Mouse (Mus musculus): ENCODE results near the gene Zfp93. TPM values are rescaled to one million over a fixed set of nuclear protein-coding genes. Genes with fewer than 3 reads are reported as not detected.

Zfp93 gene
- polyA plus RNA-seq, 1 experiment from 2014 or later = 7.1 TPM

GRCm38 (mm10) chr7:24322593-24322992 lies 52.4 kb downstream of the Zfp93 start:
- Histone ChIP-seq H3K36me3 (ENCODE audit: control insufficient read depth, insufficient read depth, low read length) (no peaks in the 10 kb centered on the region), H3K9ac (ENCODE audit: low read depth, low read length) (no peak overlapping the region), H3K27ac (ENCODE audit: low read length) (no peak overlapping the region), H3K9me3 (replicated peaks; ENCODE audit: control insufficient read depth, low read length, poor library complexity, severe bottlenecking) (peaks cover 6% of the 10 kb centered on the region; the same call in 1 of the 2 replicates), H3K4me2 (ENCODE audit: low read length) (no peak overlapping the region), H3K27me3 (ENCODE audit: control insufficient read depth, insufficient read depth, low read depth, low read length) (no peaks in the 10 kb centered on the region), H3K4me3 (ENCODE audit: low read depth, low read length) (no peak overlapping the region), H3K4me1 (ENCODE audit: control insufficient read depth, insufficient read depth, low read length) (peaks cover 13% of the 10 kb centered on the region)
- ATAC-seq = no peak
- 83% methylated on average over 4 of the region's 4 CpGs for WGBS

GRCm38 (mm10) chr7:24325197-24325596 lies 55.0 kb downstream of the Zfp93 start:
- Histone ChIP-seq H3K4me3 (ENCODE audit: low read depth, low read length) (no peak overlapping the region), H3K9ac (ENCODE audit: low read depth, low read length) (no peak overlapping the region), H3K27me3 (ENCODE audit: control insufficient read depth, insufficient read depth, low read depth, low read length) (no peaks in the 10 kb centered on the region)

GRCm38 (mm10) chr7:24325675-24326128 lies 55.5 kb downstream of the Zfp93 start:
- ATAC-seq = peak; percentile 44; the same call in 1 of the 2 replicates
- peaks cover 13% of the 10 kb centered on the region for H3K4me1 ChIP-seq (ENCODE audit: control insufficient read depth, insufficient read depth, low read length)
- peak overlapping the region; percentile 32; the same call in 1 of the 2 replicates for H3K27ac ChIP-seq (ENCODE audit: low read length)
- 3% methylated on average over 13 of the region's 13 CpGs for WGBS
- H3K36me3 ChIP-seq (ENCODE audit: control insufficient read depth, insufficient read depth, low read length) = no peaks in the 10 kb centered on the region
- H3K4me2 ChIP-seq (ENCODE audit: low read length) = peak overlapping the region; percentile 55
- H3K27me3 ChIP-seq (ENCODE audit: control insufficient read depth, insufficient read depth, low read depth, low read length) = no peaks in the 10 kb centered on the region
- peak overlapping the region; percentile 27 for H3K9ac ChIP-seq (ENCODE audit: low read depth, low read length)
- H3K9me3 ChIP-seq (replicated peaks; ENCODE audit: control insufficient read depth, low read length, poor library complexity, severe bottlenecking) = peaks cover 6% of the 10 kb centered on the region; the same call in 1 of the 2 replicates
- H3K4me3 ChIP-seq (ENCODE audit: low read depth, low read length) = peak overlapping the region; percentile 20

More at GRCm38 (mm10) chr7:24325197-24325596, 55.0 kb downstream of the Zfp93 start:
- 87% methylated on average over 6 of the region's 6 CpGs for WGBS
- H3K4me2 ChIP-seq (ENCODE audit: low read length) = peak overlapping the region; percentile 55; the same call in 1 of the 2 replicates
- H3K27ac ChIP-seq (ENCODE audit: low read length) = no peak overlapping the region
- H3K36me3 ChIP-seq (ENCODE audit: control insufficient read depth, insufficient read depth, low read length) = no peaks in the 10 kb centered on the region
- ATAC-seq = no peak
- peaks cover 6% of the 10 kb centered on the region; the same call in 1 of the 2 replicates for H3K9me3 ChIP-seq (replicated peaks; ENCODE audit: control insufficient read depth, low read length, poor library complexity, severe bottlenecking)
- H3K4me1 ChIP-seq (ENCODE audit: control insufficient read depth, insufficient read depth, low read length) = peaks cover 13% of the 10 kb centered on the region

GRCm38 (mm10) chr7:24326273-24327135 lies 56.3 kb downstream of the Zfp93 start:
- Histone ChIP-seq H3K36me3 (ENCODE audit: control insufficient read depth, insufficient read depth, low read length) (no peaks in the 10 kb centered on the region), H3K4me2 (ENCODE audit: low read length) (peak overlapping the region; percentile 55), H3K27ac (ENCODE audit: low read length) (peak overlapping the region; percentile 32; the same call in 1 of the 2 replicates), H3K27me3 (ENCODE audit: control insufficient read depth, insufficient read depth, low read depth, low read length) (no peaks in the 10 kb centered on the region), H3K9ac (ENCODE audit: low read depth, low read length) (no peak overlapping the region), H3K4me3 (ENCODE audit: low read depth, low read length) (peak overlapping the region; percentile 20), H3K9me3 (replicated peaks; ENCODE audit: control insufficient read depth, low read length, poor library complexity, severe bottlenecking) (peaks cover 6% of the 10 kb centered on the region; the same call in 1 of the 2 replicates), H3K4me1 (ENCODE audit: control insufficient read depth, insufficient read depth, low read length) (peaks cover 13% of the 10 kb centered on the region)
- WGBS = 34% methylated on average over 20 of the region's 20 CpGs
- peak; percentile 68 for ATAC-seq

Other genes with a start within 250 kb of the Zfp93 start
- not detected in 2 replicates for gene Vmn1r183, start 217.2 kb upstream of the Zfp93 start, polyA plus RNA-seq (2015; fragmentation: Nextera tagmentation; extraction: Ambion mirVana)
- gene Zfp180, start 188.5 kb upstream of the Zfp93 start, polyA plus RNA-seq (2015; fragmentation: Nextera tagmentation; extraction: Ambion mirVana) = 41.9 and 44.2 TPM in 2 replicates
- 11.2 and 12.1 TPM in 2 replicates for gene Zfp112, start 158.1 kb upstream of the Zfp93 start, polyA plus RNA-seq (2015; fragmentation: Nextera tagmentation; extraction: Ambion mirVana)
- 23.0 and 24.5 TPM in 2 replicates for gene Zfp235, start 136.3 kb upstream of the Zfp93 start, polyA plus RNA-seq (2015; fragmentation: Nextera tagmentation; extraction: Ambion mirVana)
- 4.8 and 5.3 TPM in 2 replicates for gene Zfp114, start 95.4 kb upstream of the Zfp93 start, polyA plus RNA-seq (2015; fragmentation: Nextera tagmentation; extraction: Ambion mirVana)
- gene Zfp111, start 59.0 kb upstream of the Zfp93 start, polyA plus RNA-seq (2015; fragmentation: Nextera tagmentation; extraction: Ambion mirVana) = 4.9 and 5.4 TPM in 2 replicates
- gene Zfp109, start 32.9 kb upstream of the Zfp93 start, polyA plus RNA-seq (2015; fragmentation: Nextera tagmentation; extraction: Ambion mirVana) = 4.3 and 5.5 TPM in 2 replicates
- gene Zfp108, start 15.6 kb upstream of the Zfp93 start, polyA plus RNA-seq (2015; fragmentation: Nextera tagmentation; extraction: Ambion mirVana) = 6.7 and 6.9 TPM in 2 replicates
- gene Zfp61, start 30.8 kb downstream of the Zfp93 start, polyA plus RNA-seq (2015; fragmentation: Nextera tagmentation; extraction: Ambion mirVana) = 46.2 and 46.3 TPM in 2 replicates
- gene Zfp94, start 46.2 kb downstream of the Zfp93 start, polyA plus RNA-seq (2015; fragmentation: Nextera tagmentation; extraction: Ambion mirVana) = 22.2 and 23.1 TPM in 2 replicates
- gene Tescl, start 63.5 kb downstream of the Zfp93 start, polyA plus RNA-seq (2015; fragmentation: Nextera tagmentation; extraction: Ambion mirVana) = 0.29 TPM in 1 of 2 replicates, not detected in the other
- not detected in 2 replicates for gene Lypd5, start 78.8 kb downstream of the Zfp93 start, polyA plus RNA-seq (2015; fragmentation: Nextera tagmentation; extraction: Ambion mirVana)
- 0.81 and 0.84 TPM in 2 replicates for gene Kcnn4, start 99.8 kb downstream of the Zfp93 start, polyA plus RNA-seq (2015; fragmentation: Nextera tagmentation; extraction: Ambion mirVana)
- 38.3 and 39.4 TPM in 2 replicates for gene Smg9, start 129.2 kb downstream of the Zfp93 start, polyA plus RNA-seq (2015; fragmentation: Nextera tagmentation; extraction: Ambion mirVana)
- not detected in 2 replicates for gene Irgc1, start 181.9 kb downstream of the Zfp93 start, polyA plus RNA-seq (2015; fragmentation: Nextera tagmentation; extraction: Ambion mirVana)
- gene Plaur, start 192.1 kb downstream of the Zfp93 start, polyA plus RNA-seq (2015; fragmentation: Nextera tagmentation; extraction: Ambion mirVana) = 1.6 and 1.8 TPM in 2 replicates
- 63.2 and 75.3 TPM in 2 replicates for gene Cadm4, start 211.6 kb downstream of the Zfp93 start, polyA plus RNA-seq (2015; fragmentation: Nextera tagmentation; extraction: Ambion mirVana)
- gene Zfp428, start 236.6 kb downstream of the Zfp93 start, polyA plus RNA-seq (2015; fragmentation: Nextera tagmentation; extraction: Ambion mirVana) = 298 and 327 TPM in 2 replicates
- gene AC161166.1, start 242.0 kb downstream of the Zfp93 start, polyA plus RNA-seq (2015; fragmentation: Nextera tagmentation; extraction: Ambion mirVana) = 1.6 and 1.7 TPM in 2 replicates

Measured in midbrain, embryonic 16.5 days (tissue).